ENCODE assay signal across 14 mouse cellular contexts in the genomic region with DNA sequence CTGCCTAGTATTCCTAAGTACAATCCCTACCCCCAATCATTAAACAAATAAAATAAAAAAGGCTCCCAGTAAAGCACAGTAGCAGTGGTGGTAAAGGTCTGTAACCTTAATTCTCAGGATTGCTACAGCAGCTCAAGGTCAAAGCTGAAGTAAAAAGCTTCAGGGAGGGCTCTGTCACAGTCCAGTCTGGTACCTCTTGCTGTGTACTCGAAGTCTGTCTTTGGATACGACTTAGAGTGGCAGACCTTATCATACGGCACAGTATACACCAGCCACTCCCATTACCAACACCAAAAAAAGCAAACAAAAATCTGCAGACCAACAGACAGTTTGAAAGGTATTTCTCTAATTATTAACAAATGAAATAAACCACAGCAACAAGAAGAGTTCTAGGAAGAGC. TPM values are rescaled to one million over a fixed set of nuclear protein-coding genes. Genes with fewer than 3 reads are reported as not detected.
"Had no signal": no experiment of that assay in that cellular context is flagged by ENCODE, and none has a peak within 500 bp of the region (broad histone marks: within the 10 kb centered on the region; RNA-seq: fewer than 3 reads in every experiment).

No protein-coding gene starts in this region.

- ATAC-seq: intestine, postnatal 0 days; midbrain, embryonic 15.5 days had no signal

- H3K4me2 ChIP-seq: limb, embryonic 15.5 days; lung, embryonic 15.5 days; midbrain, embryonic 11.5 days; midbrain, embryonic 15.5 days; neural tube, embryonic 12.5 days had no signal

- H3K4me1 ChIP-seq: limb, embryonic 15.5 days; lung, embryonic 15.5 days; neural tube, embryonic 12.5 days had no signal

- H3K9ac ChIP-seq: limb, embryonic 15.5 days; lung, embryonic 15.5 days; midbrain, embryonic 15.5 days; neural tube, embryonic 12.5 days had no signal

- DNase-seq: kidney, adult 8-10 months; kidney, postnatal 25 days; lung, postnatal 14 days; thymus, postnatal 4 days had no signal

- H3K27ac ChIP-seq: left cerebral cortex, adult 2 months; limb, embryonic 15.5 days; lung, embryonic 15.5 days; macrophage; midbrain, embryonic 15.5 days; neural tube, embryonic 12.5 days had no signal

- H3K27me3 ChIP-seq: limb, embryonic 15.5 days; lung, embryonic 15.5 days; megakaryocyte, embryonic 14.5 days; midbrain, embryonic 15.5 days; neural tube, embryonic 12.5 days had no signal

- H3K9me3 ChIP-seq: limb, embryonic 15.5 days; lung, embryonic 15.5 days; megakaryocyte, embryonic 14.5 days; midbrain, embryonic 15.5 days; neural tube, embryonic 12.5 days had no signal

- H3K4me3 ChIP-seq: left cerebral cortex, adult 2 months; limb, embryonic 15.5 days; lung, embryonic 15.5 days; megakaryocyte, embryonic 14.5 days; midbrain, embryonic 15.5 days; neural tube, embryonic 12.5 days had no signal

RNA-seq across cellular contexts. Expression of gene Pram1, which starts 29.0 kb away (rescaled TPM):
- total RNA-seq: left cerebral cortex, postnatal 25 days had no signal
